Mouse (Mus musculus): ENCODE measurements around the gene Mgll.

DNA sequence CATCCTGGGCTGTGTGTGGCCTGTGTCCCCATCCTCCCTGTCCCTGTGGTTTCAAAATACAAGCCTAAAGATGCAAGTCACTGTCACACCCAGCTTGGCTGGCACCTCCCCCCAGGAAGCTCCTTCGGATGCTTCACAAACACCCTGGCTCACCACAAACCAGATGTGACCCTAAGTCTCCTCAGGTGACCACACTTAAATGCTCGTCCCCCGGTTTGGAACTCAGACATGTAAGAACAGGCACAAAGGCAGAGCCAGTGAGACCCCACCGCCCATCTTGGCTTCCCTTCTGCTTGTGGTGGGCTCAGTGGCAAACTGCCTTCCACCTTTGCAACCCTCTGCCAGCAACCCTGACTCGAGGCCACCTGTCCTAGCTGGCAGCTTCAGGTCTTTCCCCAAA, 110.8 kb downstream of the Mgll start:
- TF ChIP-seq POLR2A (IDR thresholded peaks at IDR 0.05; ENCODE audit: borderline replicate concordance, control insufficient read depth, low read depth, low read length) = no peak
- no peak for TF ChIP-seq CTCF (IDR thresholded peaks at IDR 0.05; ENCODE audit: control insufficient read depth, insufficient read depth, low read length)
